Mouse (Mus musculus) stomach, postnatal 0 days (tissue): ENCODE data around the gene Tagln2.

Source experiments
- CTCF ChIP-seq: IDR thresholded peaks from 2 replicates; pipeline ENCODE4 v1.5.1; 2016; ENCODE audit warnings: antibody characterized with exemption, low read depth, mild to moderate bottlenecking, moderate library complexity
- EP300 ChIP-seq: optimal IDR thresholded peaks from 2 replicates; pipeline ENCODE3; 2016; ENCODE audit warnings: antibody characterized with exemption

DNA sequence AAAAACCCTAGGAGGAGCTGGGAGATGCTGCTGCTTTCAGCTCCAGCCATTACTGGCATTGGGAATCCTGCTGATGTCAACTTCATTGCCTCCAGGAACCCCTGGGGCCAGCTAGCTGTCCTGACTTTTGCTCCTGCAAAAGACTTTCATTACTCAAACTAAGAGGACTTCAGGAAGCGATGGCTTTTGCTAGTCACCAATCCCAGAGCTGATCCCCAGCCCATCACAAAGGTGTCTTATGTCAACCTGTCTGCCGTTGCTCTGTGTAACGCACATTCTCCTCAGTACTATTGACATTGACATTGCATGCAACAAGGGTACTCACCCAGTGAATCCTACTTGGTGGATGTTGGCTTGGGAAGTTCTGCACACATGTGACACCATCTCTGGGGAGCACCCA, 25.7 kb upstream of the Tagln2 start:
- TF ChIP-seq CTCF = no peak
- no peak for TF ChIP-seq EP300
